Mouse (Mus musculus) cortical plate, adult 2 months (tissue): ENCODE data around the gene Smpx. TPM values are rescaled to one million over a fixed set of nuclear protein-coding genes. Genes with fewer than 3 reads are reported as not detected.

Experiments
- H3K27ac ChIP-seq: fragments of 200-500 bp; 2 replicates; pipeline ENCODE4 v1.5.1; 2012; ENCODE audit warnings: low read length, control low read depth, inconsistent platforms; ENCODE audit not compliant: insufficient read depth
- H3K4me1 ChIP-seq: fragments of 200-500 bp; 2 replicates; pipeline ENCODE4 v1.6.1; 2011; ENCODE audit warnings: low read length; ENCODE audit not compliant: control insufficient read depth, insufficient read depth
- H3K4me3 ChIP-seq: fragments of 200-500 bp; 2 replicates; pipeline ENCODE4 v1.5.1; 2011; ENCODE audit warnings: mild to moderate bottlenecking, low read length, control low read depth; ENCODE audit not compliant: insufficient read depth
- CTCF ChIP-seq: fragments of 200-500 bp; IDR thresholded peaks from 2 replicates; pipeline ENCODE4 v1.5.1; 2011; ENCODE audit warnings: mild to moderate bottlenecking, control low read depth, low read length; ENCODE audit not compliant: insufficient read depth; ENCODE audit errors: extremely low read depth
- POLR2A ChIP-seq: fragments of 200-500 bp; IDR thresholded peaks from 2 replicates; pipeline ENCODE4 v1.6.1; 2011; ENCODE audit warnings: mild to moderate bottlenecking, low read length, control low read depth; ENCODE audit not compliant: insufficient read depth; ENCODE audit errors: extremely low read depth
- polyA plus RNA-seq: library from polyadenylated mRNA; depleted of rRNA; stranded (reverse); fragments of >200 nt; gene quantifications from 2 replicates; pipeline ENCODE4 v1.2.3, GENCODE M21; 2012; rRNA removed

The Smpx gene
- not detected in 2 replicates for polyA plus RNA-seq

DNA sequence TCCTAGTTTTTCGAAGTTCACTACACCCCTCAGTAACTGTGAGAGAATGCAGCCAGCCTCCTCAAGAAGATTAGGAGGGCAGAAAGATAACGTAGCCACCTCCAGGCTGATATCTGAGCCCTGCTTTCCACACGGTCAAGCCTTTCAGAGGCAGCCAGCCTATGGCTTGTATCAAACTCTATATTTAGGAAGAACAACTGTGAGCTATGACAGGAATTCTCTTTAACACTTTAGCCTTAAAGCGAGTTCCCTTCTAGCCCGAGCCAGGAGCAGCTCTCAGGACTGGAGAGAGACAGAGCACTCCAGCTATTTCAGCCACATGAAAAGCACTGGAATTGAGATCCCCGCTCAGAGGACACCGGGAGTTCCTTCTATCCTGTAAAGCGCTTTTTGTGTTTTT, at the start of gene Smpx:
Gene Smpx, plus strand, starts transcription at position 49 of the 400 bp plus-strand sequence.
- Histone ChIP-seq H3K4me3 (no peak within 1 kb of the TSS), H3K27ac (no peak within 1 kb of the TSS), H3K4me1 (no peaks in the 10 kb centered on the region)
- TF ChIP-seq POLR2A = no peak
- TF ChIP-seq CTCF = no peak

DNA sequence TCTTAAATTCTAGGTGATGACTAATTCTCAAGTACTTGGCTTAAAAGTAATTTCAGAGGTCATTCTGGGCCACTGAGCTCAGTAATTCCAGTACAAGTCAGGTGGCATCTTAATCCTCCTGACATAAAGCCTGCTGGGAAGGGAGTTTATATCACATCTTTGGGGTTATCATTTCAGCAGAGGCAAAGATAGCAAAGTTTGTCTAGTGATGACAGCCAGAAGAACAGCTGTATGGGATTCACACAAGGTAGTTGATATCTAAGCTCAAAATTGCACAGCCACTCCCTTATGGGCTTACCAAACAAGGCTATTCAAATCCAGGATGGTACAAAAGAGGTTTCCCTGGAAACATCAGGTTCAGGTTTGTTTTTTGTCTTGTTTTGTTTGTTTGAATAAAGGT, 43.7 kb upstream of the Smpx start:
- no peak overlapping the region for H3K4me3 ChIP-seq
- TF ChIP-seq CTCF = no peak
- no peak for TF ChIP-seq POLR2A
- no peaks in the 10 kb centered on the region for H3K4me1 ChIP-seq
- no peak overlapping the region for H3K27ac ChIP-seq

DNA sequence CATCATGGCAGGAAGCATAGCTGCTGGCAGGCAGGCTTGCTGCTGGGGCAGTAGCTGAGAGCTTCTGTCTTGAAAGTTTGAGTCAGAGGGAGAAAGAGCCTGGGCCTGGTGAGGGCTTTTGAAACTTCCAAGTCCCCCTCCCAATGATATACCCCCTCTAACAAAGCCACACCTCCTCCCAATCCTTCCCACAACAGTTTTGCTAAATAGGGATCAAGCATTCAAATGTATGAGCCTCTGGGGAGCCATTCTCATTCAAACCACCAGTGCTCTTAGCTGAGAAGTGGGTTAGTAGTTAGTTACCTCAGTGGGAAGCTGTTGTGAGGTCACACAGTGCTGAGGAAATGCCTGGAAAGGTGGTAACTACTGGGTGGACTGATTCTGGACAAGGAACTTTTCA, 41.4 kb upstream of the Smpx start:
- no peak overlapping the region for H3K27ac ChIP-seq
- no peak overlapping the region for H3K4me3 ChIP-seq
- no peak for TF ChIP-seq POLR2A
- TF ChIP-seq CTCF = no peak
- no peaks in the 10 kb centered on the region for H3K4me1 ChIP-seq

DNA sequence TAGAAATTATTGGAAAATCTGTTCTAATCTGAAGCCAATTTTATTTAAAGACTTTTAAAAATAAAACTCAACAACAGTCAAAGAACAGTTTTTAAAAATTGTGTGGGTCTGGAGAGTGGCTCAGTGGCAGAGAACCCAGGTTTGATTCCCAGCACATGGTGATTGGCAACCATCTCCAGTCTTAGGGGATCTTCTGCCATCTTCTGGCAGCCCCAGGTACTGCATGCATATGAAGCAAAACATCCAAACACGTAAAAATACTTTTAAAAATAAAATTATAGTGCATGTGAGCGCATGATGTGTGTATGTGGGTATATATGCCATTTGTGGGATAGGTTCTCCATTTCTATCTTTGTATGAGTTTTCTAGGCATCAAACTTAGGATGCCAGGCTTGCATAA, 26.9 kb upstream of the Smpx start:
- no peak overlapping the region for H3K27ac ChIP-seq
- H3K4me1 ChIP-seq = no peaks in the 10 kb centered on the region
- H3K4me3 ChIP-seq = no peak overlapping the region
- TF ChIP-seq POLR2A = no peak
- TF ChIP-seq CTCF = no peak

DNA sequence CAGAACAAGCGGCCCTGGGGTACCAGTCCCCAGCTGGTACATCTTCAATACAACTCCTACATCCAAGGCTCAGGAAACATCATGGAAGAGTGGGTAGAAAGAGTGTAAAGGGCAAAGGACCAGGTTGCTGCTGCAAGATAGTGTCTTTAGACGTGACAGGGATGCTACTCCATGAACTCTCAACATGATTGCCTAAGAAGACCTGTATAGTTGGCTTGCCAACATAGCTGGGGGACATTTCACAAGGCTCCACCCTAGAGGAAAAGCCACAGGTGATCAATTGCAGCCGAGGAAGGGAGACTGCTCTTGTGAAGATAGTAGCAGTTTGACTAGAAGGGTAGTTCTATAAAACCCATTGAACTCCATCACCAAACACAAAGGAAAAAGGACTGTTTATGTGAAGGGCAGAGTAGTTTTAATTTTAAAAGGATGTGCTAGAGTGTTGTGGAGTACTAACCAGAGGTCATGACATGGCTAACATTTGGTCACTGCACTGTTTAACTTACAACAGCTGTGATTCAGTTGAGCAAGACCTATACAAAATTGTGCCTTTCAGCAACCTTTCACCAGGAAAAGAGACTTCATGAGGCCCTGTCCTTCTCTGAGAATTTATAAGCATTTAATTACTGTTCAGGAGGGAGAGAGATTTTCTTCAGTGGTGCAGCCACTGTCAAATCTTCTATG, 23.9 kb upstream of the Smpx start:
- Histone ChIP-seq H3K4me1 (no peaks in the 10 kb centered on the region), H3K27ac (no peak overlapping the region), H3K4me3 (no peak overlapping the region)
- no peak for TF ChIP-seq CTCF
- TF ChIP-seq POLR2A = no peak

DNA sequence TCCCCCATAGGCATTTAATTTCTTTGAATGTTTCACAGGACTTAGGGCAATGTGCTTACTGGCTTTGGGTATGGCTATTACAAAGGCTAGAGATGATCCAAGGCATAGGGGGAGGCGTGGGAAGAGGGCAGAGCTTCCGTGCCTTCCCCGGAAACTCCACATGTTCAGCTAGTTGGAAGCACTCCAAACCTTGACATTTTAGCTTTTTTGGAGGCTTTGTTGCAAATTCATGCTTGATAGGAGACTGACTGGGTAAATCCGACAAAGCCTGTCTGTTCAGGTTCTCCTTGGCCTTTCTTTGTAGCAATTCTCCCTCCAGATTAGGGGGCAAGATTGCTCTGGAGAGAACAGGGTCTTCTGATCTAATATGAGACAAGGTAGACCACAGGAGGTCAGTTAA, 7.5 kb upstream of the Smpx start:
- no peak overlapping the region for H3K27ac ChIP-seq
- TF ChIP-seq POLR2A = no peak
- no peak for TF ChIP-seq CTCF
- no peak overlapping the region for H3K4me3 ChIP-seq
- no peaks in the 10 kb centered on the region for H3K4me1 ChIP-seq

DNA sequence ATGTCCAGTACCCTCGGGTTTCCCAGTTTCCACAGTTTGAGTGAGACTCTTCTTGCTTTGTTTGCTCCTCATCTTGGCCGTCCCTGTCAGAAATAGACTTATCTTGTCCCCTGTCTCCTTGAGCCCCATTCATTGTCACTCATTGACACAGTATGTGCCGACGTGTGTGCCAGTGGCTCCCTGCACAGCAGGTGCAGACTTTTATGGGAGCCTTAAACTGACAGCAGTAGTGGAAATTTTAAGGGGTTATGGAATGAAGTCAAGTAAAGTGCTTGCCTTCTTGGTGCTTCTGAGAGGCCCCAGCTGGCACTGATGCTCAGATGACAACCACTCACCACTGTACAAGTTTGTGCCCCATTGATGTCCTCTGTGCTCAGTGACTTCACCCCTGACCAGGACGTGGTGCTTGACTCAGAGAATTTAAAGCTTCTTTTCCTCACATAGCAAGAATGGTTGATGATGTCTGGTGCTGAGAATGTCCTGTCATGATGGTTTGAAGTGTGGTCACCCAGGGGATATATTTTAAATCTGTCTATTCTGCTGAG, 1.0 kb upstream of the Smpx start:
- TF ChIP-seq POLR2A (no peak), CTCF (no peak)

DNA sequence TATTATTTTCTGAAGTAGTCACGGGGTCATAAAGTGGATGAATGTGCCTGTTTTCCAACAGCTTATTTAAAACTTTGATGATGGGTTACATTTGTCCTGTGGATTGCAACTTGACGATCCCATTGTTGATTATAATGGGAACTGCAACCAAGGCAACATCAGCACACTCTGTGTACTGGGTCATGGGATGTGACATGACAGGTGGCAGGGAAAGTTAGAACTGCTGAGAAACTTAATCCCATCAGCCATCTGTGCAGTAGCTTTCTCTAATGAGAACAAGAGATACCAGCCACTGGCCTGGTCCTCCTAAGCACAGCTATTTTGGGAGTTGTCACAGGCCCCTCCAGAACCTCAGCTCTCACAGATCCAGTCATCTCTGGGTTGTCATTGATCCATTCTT, 8.5 kb downstream of the Smpx start:
- TF ChIP-seq POLR2A = no peak
- TF ChIP-seq CTCF = no peak
- Histone ChIP-seq H3K4me3 (no peak overlapping the region), H3K4me1 (no peaks in the 10 kb centered on the region), H3K27ac (no peak overlapping the region)

More for the DNA sequence above, 1.0 kb upstream of the Smpx start:
- no peak overlapping the region for H3K4me3 ChIP-seq
- H3K4me1 ChIP-seq = no peaks in the 10 kb centered on the region
- H3K27ac ChIP-seq = no peak overlapping the region

DNA sequence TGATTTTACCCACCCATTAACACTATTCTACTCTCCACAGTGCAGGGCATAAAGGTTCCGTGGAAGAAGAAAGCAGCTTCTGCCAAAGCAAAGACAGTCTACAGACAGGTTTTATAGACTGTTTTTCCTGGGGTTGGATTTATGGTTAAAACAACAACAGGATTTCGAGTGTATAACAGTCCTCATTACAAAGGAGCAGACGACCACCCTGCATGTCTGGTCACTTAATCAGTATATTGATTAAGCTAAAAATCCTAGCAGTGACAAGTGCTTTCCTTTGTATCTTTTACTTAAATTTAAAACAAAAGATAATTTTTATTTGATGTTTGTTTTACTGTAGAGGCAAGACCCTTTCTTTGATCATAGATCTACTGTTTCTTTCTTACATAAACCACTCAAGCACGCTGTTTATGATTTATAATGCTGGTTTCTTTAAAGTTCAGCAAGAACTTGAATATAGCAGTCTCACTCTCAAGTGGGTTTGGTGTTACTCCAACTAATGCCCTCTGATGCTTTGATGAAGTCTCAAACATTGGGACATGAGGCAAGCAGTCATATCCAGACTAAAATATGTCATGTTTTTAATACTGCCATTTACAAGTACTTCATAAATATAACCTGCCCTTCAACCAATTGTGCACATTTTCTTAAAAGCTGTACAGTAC, 10.0 kb downstream of the Smpx start:
- H3K27ac ChIP-seq = no peak overlapping the region
- no peak overlapping the region for H3K4me3 ChIP-seq
- H3K4me1 ChIP-seq = no peaks in the 10 kb centered on the region
- TF ChIP-seq POLR2A (no peak), CTCF (no peak)

DNA sequence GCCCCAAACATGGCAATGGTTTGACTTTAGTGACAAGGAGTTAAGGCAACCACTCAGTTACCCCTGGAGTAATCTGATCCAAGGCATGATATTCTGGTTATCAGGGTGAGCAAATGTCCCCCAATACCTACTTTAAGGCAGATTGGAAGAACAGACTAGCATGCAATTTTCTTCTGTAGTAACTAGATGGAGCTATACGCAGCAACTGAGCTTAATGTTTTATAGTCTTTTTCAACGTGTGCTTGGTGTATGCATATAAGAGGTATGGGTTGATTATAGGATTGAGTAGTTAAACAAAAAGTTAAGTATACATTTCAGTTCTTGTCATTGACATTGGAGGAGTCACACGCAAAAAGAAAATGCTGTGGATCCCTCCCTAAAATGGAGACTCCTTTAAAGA, 21.2 kb downstream of the Smpx start:
- Histone ChIP-seq H3K4me3 (no peak overlapping the region), H3K27ac (no peak overlapping the region), H3K4me1 (no peaks in the 10 kb centered on the region)
- TF ChIP-seq CTCF = 0 out of 2 replicates have a peak, but pooled peaks have one; percentile 3
- TF ChIP-seq POLR2A = no peak
